Mouse (Mus musculus): Measurements from ENCODE around the gene Dgke. TPM values are rescaled to one million over a fixed set of nuclear protein-coding genes. Genes with fewer than 3 reads are reported as not detected.
A peak's percentile ranks its signal among the peaks of the same experiment; 100 is the strongest.

The Dgke gene
- total RNA-seq (2014; rRNA removed) (32.6 and 33.5 TPM in 2 replicates), polyA plus RNA-seq (2015; fragmentation: Nextera tagmentation; extraction: Ambion mirVana) (14.6 and 14.7 TPM in 2 replicates)

DNA sequence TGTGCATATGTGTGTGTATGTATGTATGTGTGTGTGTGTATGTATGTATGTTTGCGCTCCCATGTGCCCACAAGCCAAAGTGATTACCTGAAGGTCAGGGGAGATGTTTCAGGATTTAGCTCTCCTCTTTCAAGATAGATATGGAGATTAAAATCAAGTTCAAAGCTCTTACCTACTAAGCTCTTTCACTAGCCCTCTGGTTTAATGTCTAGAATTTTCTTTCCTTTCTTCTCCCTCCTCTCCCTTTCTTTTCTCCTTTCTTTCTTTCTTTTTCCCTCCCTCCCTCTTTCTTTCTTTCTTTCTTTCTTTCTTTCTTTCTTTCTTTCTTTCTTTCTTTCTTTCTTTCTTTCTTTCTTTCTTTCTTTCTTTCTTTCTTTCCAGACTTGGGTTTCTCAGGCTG lies at the start of gene Dgke:
Dgke (minus strand) TSS at position 101 of the 400 bp plus-strand sequence.
- DNase-seq (ENCODE audit: low spot score) (no peak), ATAC-seq (no peak)
- Histone ChIP-seq H3K4me2 (ENCODE audit: low read depth, low read length) (no peak within 1 kb of the TSS), H3K9ac (replicated peaks; ENCODE audit: low read length) (no peak within 1 kb of the TSS), H3K4me1 (ENCODE audit: insufficient read depth, low read length) (no peaks in the 10 kb centered on the region), H3K36me3 (ENCODE audit: insufficient read depth, low read length) (no peaks in the 10 kb centered on the region), H3K27ac (no peak within 1 kb of the TSS), H3K27me3 (ENCODE audit: insufficient read depth, low read length) (no peaks in the 10 kb centered on the region), H3K4me3 (ENCODE audit: low read length) (no peak within 1 kb of the TSS), H3K9me3 (ENCODE audit: low read length) (no peaks in the 10 kb centered on the region)
- no peak for TF ChIP-seq CTCF (IDR thresholded peaks at IDR 0.05; ENCODE audit: low read depth)
- WGBS: 88% methylated on average over 1 of the region's 1 CpGs

DNA sequence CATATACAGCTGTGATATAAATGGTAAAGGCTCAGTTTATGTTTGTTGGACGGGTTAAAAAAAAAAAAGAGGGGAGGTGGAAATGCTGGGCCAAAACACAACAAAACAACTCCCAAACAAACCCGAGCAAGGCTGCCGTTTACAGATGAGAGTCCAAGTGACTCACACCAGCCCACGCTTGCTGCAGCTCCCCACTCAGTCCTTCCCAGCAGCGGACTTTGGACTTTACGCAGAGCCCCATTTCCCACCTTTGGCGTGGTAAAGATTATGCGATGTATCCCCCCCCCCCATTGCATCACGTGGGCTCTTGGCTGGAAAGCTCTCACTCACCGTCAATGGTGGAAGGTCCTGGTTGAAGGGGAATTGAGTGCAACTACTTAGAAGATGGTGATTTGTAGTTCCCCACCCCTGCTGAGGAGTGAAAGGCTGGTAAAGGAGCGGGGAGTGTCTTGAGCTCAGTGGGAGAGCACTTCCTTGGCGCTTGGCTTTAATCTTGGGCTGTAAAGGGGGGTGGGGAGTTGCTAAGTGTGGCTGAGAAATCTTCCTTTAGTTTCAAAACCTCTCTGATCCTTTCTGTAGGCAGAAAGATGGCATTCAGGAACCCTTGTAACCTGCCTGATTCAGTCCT lies 40.6 kb upstream of the Dgke start:
- no peak for TF ChIP-seq CTCF (IDR thresholded peaks at IDR 0.05; ENCODE audit: low read depth)
- Histone ChIP-seq H3K4me2 (ENCODE audit: low read depth, low read length) (no peak overlapping the region), H3K36me3 (ENCODE audit: insufficient read depth, low read length) (no peaks in the 10 kb centered on the region), H3K27ac (no peak overlapping the region), H3K27me3 (ENCODE audit: insufficient read depth, low read length) (no peaks in the 10 kb centered on the region), H3K4me1 (ENCODE audit: insufficient read depth, low read length) (no peaks in the 10 kb centered on the region), H3K9me3 (ENCODE audit: low read length) (no peaks in the 10 kb centered on the region), H3K4me3 (ENCODE audit: low read length) (no peak overlapping the region), H3K9ac (replicated peaks; ENCODE audit: low read length) (no peak overlapping the region)
- DNase-seq (ENCODE audit: low spot score) (no peak), ATAC-seq (no peak)
- 35% methylated on average over 12 of the region's 12 CpGs for whole genome bisulfite sequencing

DNA sequence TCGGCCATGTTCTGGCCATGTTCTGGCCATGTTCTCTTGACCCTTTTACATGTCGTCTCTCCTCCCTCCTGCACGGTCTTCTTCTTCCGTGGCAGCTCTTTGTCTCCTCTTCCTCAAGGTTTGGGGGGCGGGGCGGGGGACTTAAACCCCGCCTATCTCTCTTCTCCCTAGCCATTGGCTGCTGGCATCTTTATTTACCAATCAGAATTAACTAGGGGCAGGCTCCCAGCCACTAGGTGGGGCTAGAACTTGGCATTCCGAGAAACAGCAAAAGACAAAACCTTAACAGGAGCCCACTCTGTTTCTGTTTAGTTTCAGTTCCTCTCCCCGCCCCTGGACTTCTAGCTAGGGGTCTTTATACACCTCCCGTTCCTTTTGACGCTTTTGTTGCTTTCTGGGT lies 39.2 kb upstream of the Dgke start:
- no peak for DNase-seq (ENCODE audit: low spot score)
- Histone ChIP-seq H3K36me3 (ENCODE audit: insufficient read depth, low read length) (no peaks in the 10 kb centered on the region), H3K4me2 (ENCODE audit: low read depth, low read length) (no peak overlapping the region), H3K9ac (replicated peaks; ENCODE audit: low read length) (no peak overlapping the region), H3K27ac (no peak overlapping the region), H3K27me3 (ENCODE audit: insufficient read depth, low read length) (no peaks in the 10 kb centered on the region), H3K9me3 (ENCODE audit: low read length) (no peaks in the 10 kb centered on the region), H3K4me1 (ENCODE audit: insufficient read depth, low read length) (no peaks in the 10 kb centered on the region), H3K4me3 (ENCODE audit: low read length) (no peak overlapping the region)
- no peak for ATAC-seq
- TF ChIP-seq CTCF (IDR thresholded peaks at IDR 0.05; ENCODE audit: low read depth): 0 out of 2 replicates have a peak, but pooled peaks have one; percentile 8
- WGBS: 84% methylated on average over 11 of the region's 11 CpGs

DNA sequence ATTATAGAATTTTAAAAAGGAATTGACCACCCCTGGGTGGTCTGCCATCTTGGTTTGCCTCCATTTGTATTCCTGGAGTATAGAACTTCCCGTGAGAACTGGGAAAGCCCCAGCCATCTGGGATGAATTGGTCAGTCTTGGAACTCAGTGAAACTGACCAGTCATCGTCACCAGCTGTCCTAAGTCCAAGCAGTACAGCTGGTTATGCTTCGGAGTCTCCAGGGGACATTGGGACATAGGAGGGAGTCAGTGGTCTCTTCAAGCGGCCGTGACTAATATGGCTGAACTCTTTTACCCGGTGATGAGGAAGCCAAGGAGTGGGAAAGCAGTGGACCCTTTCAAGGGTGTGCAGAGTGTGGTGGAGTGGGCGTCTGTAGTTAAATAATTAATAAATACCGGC lies 38.6 kb upstream of the Dgke start:
- WGBS: 93% methylated on average over 8 of the region's 8 CpGs
- Histone ChIP-seq H3K9me3 (ENCODE audit: low read length) (no peaks in the 10 kb centered on the region), H3K36me3 (ENCODE audit: insufficient read depth, low read length) (no peaks in the 10 kb centered on the region)

GRCm38 (mm10) chr11:89103166-89103565 lies 36.5 kb upstream of the Dgke start:
- 88% methylated on average over 14 of the region's 14 CpGs for WGBS
- no peaks in the 10 kb centered on the region for H3K4me1 ChIP-seq (ENCODE audit: insufficient read depth, low read length)
- H3K4me3 ChIP-seq (ENCODE audit: low read length): no peak overlapping the region
- DNase-seq (ENCODE audit: low spot score): no peak
- H3K36me3 ChIP-seq (ENCODE audit: insufficient read depth, low read length): no peaks in the 10 kb centered on the region
- no peaks in the 10 kb centered on the region for H3K27me3 ChIP-seq (ENCODE audit: insufficient read depth, low read length)
- no peak for ATAC-seq
- H3K9ac ChIP-seq (replicated peaks; ENCODE audit: low read length): no peak overlapping the region
- no peaks in the 10 kb centered on the region for H3K9me3 ChIP-seq (ENCODE audit: low read length)
- no peak for TF ChIP-seq CTCF (IDR thresholded peaks at IDR 0.05; ENCODE audit: low read depth)
- H3K27ac ChIP-seq: no peak overlapping the region
- H3K4me2 ChIP-seq (ENCODE audit: low read depth, low read length): no peak overlapping the region

More for the DNA sequence above, 38.6 kb upstream of the Dgke start:
- Histone ChIP-seq H3K4me1 (ENCODE audit: insufficient read depth, low read length) (no peaks in the 10 kb centered on the region), H3K27me3 (ENCODE audit: insufficient read depth, low read length) (no peaks in the 10 kb centered on the region), H3K27ac (no peak overlapping the region), H3K9ac (replicated peaks; ENCODE audit: low read length) (no peak overlapping the region), H3K4me2 (ENCODE audit: low read depth, low read length) (no peak overlapping the region), H3K4me3 (ENCODE audit: low read length) (no peak overlapping the region)
- ATAC-seq (no peak), DNase-seq (ENCODE audit: low spot score) (no peak)
- no peak for TF ChIP-seq CTCF (IDR thresholded peaks at IDR 0.05; ENCODE audit: low read depth)

DNA sequence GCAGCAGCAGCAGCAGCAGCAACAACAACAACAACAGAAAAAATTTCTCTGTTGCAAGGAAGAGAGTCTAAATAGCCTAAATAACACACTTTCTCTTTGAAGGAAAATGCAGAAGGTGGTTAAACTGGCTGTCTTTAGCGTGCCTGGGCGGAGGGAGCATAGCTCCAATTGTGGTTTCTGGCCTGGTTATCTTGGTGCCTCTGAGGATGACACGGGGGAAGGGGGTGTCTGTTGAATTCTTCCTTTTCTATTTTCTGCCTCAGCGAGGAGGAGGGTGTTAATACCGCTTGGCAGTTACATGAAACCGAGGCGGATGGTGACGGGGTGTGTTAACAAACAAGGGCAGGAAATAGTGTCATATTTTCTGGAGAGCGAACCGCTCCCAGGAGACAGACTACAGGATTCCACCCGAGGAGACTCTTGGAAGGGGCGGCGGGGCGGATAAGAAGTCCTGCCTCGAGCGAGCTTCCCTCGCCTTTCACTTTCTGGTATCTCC lies 34.2 kb upstream of the Dgke start:
- peak overlapping the region; percentile 29 for H3K4me3 ChIP-seq (ENCODE audit: low read length)
- no peaks in the 10 kb centered on the region for H3K4me1 ChIP-seq (ENCODE audit: insufficient read depth, low read length)
- peak overlapping the region; percentile 59 for H3K4me2 ChIP-seq (ENCODE audit: low read depth, low read length)
- TF ChIP-seq CTCF (IDR thresholded peaks at IDR 0.05; ENCODE audit: low read depth): no peak
- no peaks in the 10 kb centered on the region for H3K27me3 ChIP-seq (ENCODE audit: insufficient read depth, low read length)
- H3K27ac ChIP-seq: no peak overlapping the region; the same call in 1 of the 2 replicates
- no peaks in the 10 kb centered on the region for H3K36me3 ChIP-seq (ENCODE audit: insufficient read depth, low read length)
- 19% methylated on average over 17 of the region's 17 CpGs for WGBS
- peak overlapping the region; percentile 33; the same call in 1 of the 2 replicates for H3K9ac ChIP-seq (replicated peaks; ENCODE audit: low read length)
- ATAC-seq (no peak), DNase-seq (ENCODE audit: low spot score) (peak; percentile 27)
- H3K9me3 ChIP-seq (ENCODE audit: low read length): no peaks in the 10 kb centered on the region

- peak; percentile 84 for ATAC-seq
- TF ChIP-seq CTCF (IDR thresholded peaks at IDR 0.05; ENCODE audit: low read depth): peak; percentile 98
- peak overlapping the region; percentile 33; the same call in 1 of the 2 replicates for H3K9ac ChIP-seq (replicated peaks; ENCODE audit: low read length)
Observed at GRCm38 (mm10) chr11:89100403-89100802, 33.8 kb upstream of the Dgke start.

More at GRCm38 (mm10) chr11:89100403-89100802, 33.8 kb upstream of the Dgke start:
- H3K4me1 ChIP-seq (ENCODE audit: insufficient read depth, low read length): no peaks in the 10 kb centered on the region
- H3K27me3 ChIP-seq (ENCODE audit: insufficient read depth, low read length): no peaks in the 10 kb centered on the region
- no peaks in the 10 kb centered on the region for H3K9me3 ChIP-seq (ENCODE audit: low read length)
- H3K4me2 ChIP-seq (ENCODE audit: low read depth, low read length): peak overlapping the region; percentile 59
- H3K4me3 ChIP-seq (ENCODE audit: low read length): peak overlapping the region; percentile 29
- WGBS: under 1% methylated on average over 9 of the region's 9 CpGs
- no peak overlapping the region for H3K27ac ChIP-seq
- H3K36me3 ChIP-seq (ENCODE audit: insufficient read depth, low read length): no peaks in the 10 kb centered on the region
- peak; percentile 87 for DNase-seq (ENCODE audit: low spot score)

All from hindbrain, postnatal 0 days (tissue).